Mouse (Mus musculus) stomach, postnatal 0 days (tissue): ENCODE data around the gene Ak4.

Experiments used
- CTCF ChIP-seq: IDR thresholded peaks from 2 replicates; pipeline ENCODE4 v1.5.1; 2016; ENCODE audit warnings: antibody characterized with exemption, low read depth, mild to moderate bottlenecking, moderate library complexity
- EP300 ChIP-seq: optimal IDR thresholded peaks from 2 replicates; pipeline ENCODE3; 2016; ENCODE audit warnings: antibody characterized with exemption

GRCm38 (mm10) chr4:101378241-101378640 is 40.8 kb upstream of the Ak4 start:
- TF ChIP-seq CTCF (no peak), EP300 (no peak)
